Mouse (Mus musculus): ENCODE data around the gene Tmem251. TPM values are rescaled to one million over a fixed set of nuclear protein-coding genes. Genes with fewer than 3 reads are reported as not detected.

Tmem251 gene
- polyA plus RNA-seq (2012; ENCODE audit: low replicate concordance) = 2.1 and 2.4 TPM in 2 replicates

GRCm38 (mm10) chr12:102743589-102744574, at the start of gene Tmem251, which contains the start of gene Moap1:
Tmem251 (plus strand) TSS chr12:102743762.
Moap1 (minus strand) TSS chr12:102743661.

GRCm38 (mm10) chr12:102704457-102705198, 38.9 kb upstream of the Tmem251 start, which contains the start of gene Itpk1:
Itpk1 (minus strand) TSS chr12:102704930.

GRCm38 (mm10) chr12:102757689-102758402, 14.3 kb downstream of the Tmem251 start, which contains the start of the genes Gm28051, Gon7 and Ubr7:
Gm28051 (minus strand) TSS chr12:102757765.
Gon7 (minus strand) TSS chr12:102757803.
Ubr7 (plus strand) TSS chr12:102757967.

GRCm38 (mm10) chr12:102758403-102758756, 14.8 kb downstream of the Tmem251 start, which contains the start of gene Gm20604:
Gm20604 (minus strand) TSS chr12:102758672.

Other genes starting within 250 kb of the Tmem251 start
- gene Chga, start 188.8 kb upstream of the Tmem251 start, polyA plus RNA-seq (2012; ENCODE audit: low replicate concordance) = 0.07 TPM in 1 of 2 replicates, not detected in the other
- gene Itpk1, start 38.8 kb upstream of the Tmem251 start, polyA plus RNA-seq (2012; ENCODE audit: low replicate concordance) = 26.0 and 34.0 TPM in 2 replicates
- 0.67 and 1.6 TPM in 2 replicates for gene Moap1, start 101 bp upstream of the Tmem251 start, polyA plus RNA-seq (2012; ENCODE audit: low replicate concordance)
- gene Gm28051, start 14.0 kb downstream of the Tmem251 start, polyA plus RNA-seq (2012; ENCODE audit: low replicate concordance) = 0.90 and 9.3 TPM in 2 replicates
- 5.5 and 9.2 TPM in 2 replicates for gene Gon7, start 14.0 kb downstream of the Tmem251 start, polyA plus RNA-seq (2012; ENCODE audit: low replicate concordance)
- gene Ubr7, start 14.2 kb downstream of the Tmem251 start, polyA plus RNA-seq (2012; ENCODE audit: low replicate concordance) = 9.1 and 13.0 TPM in 2 replicates
- 0.77 and 0.86 TPM in 2 replicates for gene Gm20604, start 14.9 kb downstream of the Tmem251 start, polyA plus RNA-seq (2012; ENCODE audit: low replicate concordance)
- 4.1 and 4.4 TPM in 2 replicates for gene Btbd7, start 134.7 kb downstream of the Tmem251 start, polyA plus RNA-seq (2012; ENCODE audit: low replicate concordance)
- not detected in 2 replicates for gene Cox8c, start 155.6 kb downstream of the Tmem251 start, polyA plus RNA-seq (2012; ENCODE audit: low replicate concordance)
- gene Unc79, start 205.1 kb downstream of the Tmem251 start, polyA plus RNA-seq (2012; ENCODE audit: low replicate concordance) = not detected in 2 replicates